Mouse (Mus musculus): ENCODE results near the gene Fam193a.

GRCm38 (mm10) chr5:34326875-34327576, 42.7 kb upstream of the Fam193a start:
- TF ChIP-seq GATA1 (IDR thresholded peaks at IDR 0.05; ENCODE audit: borderline replicate concordance, low read length) (no peak), FLI1 (IDR thresholded peaks at IDR 0.05; ENCODE audit: low read length) (no peak)

All from megakaryocyte, embryonic 14.5 days (primary cell).